Mouse (Mus musculus) retina, embryonic 14.5 days (tissue): ENCODE measurements around the gene Agr3.

Experiments
- DNase-seq: peaks from one replicate; pipeline ENCODE4 v3.0.0-alpha.2; 2015; ENCODE audit warnings: low spot score

Agr3 gene

GRCm38 (mm10) chr12:35984743-35985142, 59.3 kb downstream of the Agr3 start:
- no peak for DNase-seq

- no peak for DNase-seq
Observed at GRCm38 (mm10) chr12:35992711-35993110, 67.3 kb downstream of the Agr3 start, which contains the start of gene Agr2. Agr2 (plus strand) TSS chr12:35992907.

- DNase-seq, result no peak
Observed at GRCm38 (mm10) chr12:35993583-35993982, 68.2 kb downstream of the Agr3 start.

- peak; percentile 48 for DNase-seq
Observed at GRCm38 (mm10) chr12:35994098-35994497, 68.7 kb downstream of the Agr3 start.

GRCm38 (mm10) chr12:35995799-35996198, 70.4 kb downstream of the Agr3 start:
- DNase-seq, result peak; percentile 81
